Mouse (Mus musculus) liver, embryonic 14.5 days (tissue): Measurements from ENCODE around the gene Siva1.

Experiments
- CTCF ChIP-seq: IDR thresholded peaks from 2 replicates; pipeline ENCODE4 v1.5.1; 2016; ENCODE audit warnings: antibody characterized with exemption, low read depth, control low read depth
- EP300 ChIP-seq: IDR thresholded peaks from 2 replicates; pipeline ENCODE4 v1.6.1; 2016; ENCODE audit warnings: antibody characterized with exemption, low read depth

DNA sequence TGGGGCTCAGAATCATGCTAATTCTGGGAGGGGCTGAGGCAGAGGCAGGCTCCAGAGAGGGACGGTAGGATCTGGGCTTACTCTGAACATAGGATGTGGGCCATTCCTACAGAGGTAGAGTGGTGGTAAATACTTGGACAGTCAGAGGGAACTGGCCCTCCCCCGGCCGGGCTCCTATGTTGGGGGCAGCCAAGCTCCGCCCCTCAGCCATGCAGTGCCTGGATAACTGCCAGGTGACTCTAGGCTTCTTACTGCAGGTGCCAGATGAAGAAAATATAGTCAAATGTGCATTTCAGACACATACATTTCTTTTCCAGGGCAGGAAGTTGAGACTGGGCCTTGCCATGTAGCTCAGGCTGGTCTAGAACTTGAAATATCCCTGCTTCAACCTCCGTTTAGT lies 32.6 kb downstream of the Siva1 start:
- TF ChIP-seq CTCF (no peak), EP300 (no peak)
